Mouse (Mus musculus): ENCODE results near the gene Nek1.
A peak's percentile ranks its signal among the peaks of the same experiment; 100 is the strongest.

Gene Nek1

GRCm38 (mm10) chr8:61162186-61162566 lies 169.2 kb downstream of the Nek1 start:
- no peak for DNase-seq

GRCm38 (mm10) chr8:61171546-61171945 lies 178.6 kb downstream of the Nek1 start:
- DNase-seq = no peak

GRCm38 (mm10) chr8:61173921-61174492 lies 181.0 kb downstream of the Nek1 start:
- no peak for DNase-seq

- DNase-seq = no peak
These were observed 182.9 kb downstream of the Nek1 start for GRCm38 (mm10) chr8:61175876-61176275.

- no peak for DNase-seq
These were observed 184.9 kb downstream of the Nek1 start for GRCm38 (mm10) chr8:61177680-61178593.

- DNase-seq = peak; percentile 20
These were observed 185.7 kb downstream of the Nek1 start for GRCm38 (mm10) chr8:61178594-61179140.

All from retina, postnatal 1 day (tissue).